Mouse (Mus musculus): ENCODE measurements around the gene Vav1.

DNA sequence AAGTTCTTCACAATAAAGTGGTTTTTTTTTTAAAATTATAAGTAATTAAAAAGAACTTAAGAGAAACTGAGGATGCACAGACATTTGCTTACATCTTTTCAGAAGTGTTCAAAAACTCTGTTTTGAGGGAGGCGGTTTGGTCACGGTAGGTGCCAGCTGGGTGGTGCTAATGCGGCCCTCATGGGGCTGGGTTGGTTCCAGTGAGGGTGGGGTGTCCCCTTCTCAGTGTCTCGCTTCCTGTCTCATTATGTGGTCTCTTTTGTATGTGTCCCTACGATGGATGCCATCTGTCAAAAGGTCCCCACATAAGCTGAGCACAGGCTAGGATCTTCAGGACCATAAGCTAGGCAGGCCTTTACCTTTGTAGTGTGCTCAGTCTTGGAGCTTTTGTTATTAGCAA, 70.2 kb downstream of the Vav1 start:
- no peak for TF ChIP-seq CTCF (conservative IDR thresholded peaks at IDR 0.05; ENCODE audit: insufficient read depth, insufficient read length, low read depth, low read length)
- no peak for TF ChIP-seq POLR2A (IDR thresholded peaks at IDR 0.05; ENCODE audit: low read depth, low read length)
